Mouse (Mus musculus): ENCODE measurements around the gene Camk1d.

Camk1d gene

GRCm38 (mm10) chr2:5599713-5600112, 114.6 kb downstream of the Camk1d start:
- Histone ChIP-seq H3K36me3 (ENCODE audit: control insufficient read depth, insufficient read depth, low read length, poor library complexity, severe bottlenecking) (no peaks in the 10 kb centered on the region), H3K27me3 (ENCODE audit: control insufficient read depth, insufficient read depth, low read length, poor library complexity, severe bottlenecking) (no peaks in the 10 kb centered on the region)
- DNase-seq (ENCODE audit: low read depth, low spot score), result no peak

GRCm38 (mm10) chr2:5598533-5598932, 115.8 kb downstream of the Camk1d start:
- H3K36me3 ChIP-seq (ENCODE audit: control insufficient read depth, insufficient read depth, low read length, poor library complexity, severe bottlenecking), result no peaks in the 10 kb centered on the region
- no peak for DNase-seq (ENCODE audit: low read depth, low spot score)

DNA sequence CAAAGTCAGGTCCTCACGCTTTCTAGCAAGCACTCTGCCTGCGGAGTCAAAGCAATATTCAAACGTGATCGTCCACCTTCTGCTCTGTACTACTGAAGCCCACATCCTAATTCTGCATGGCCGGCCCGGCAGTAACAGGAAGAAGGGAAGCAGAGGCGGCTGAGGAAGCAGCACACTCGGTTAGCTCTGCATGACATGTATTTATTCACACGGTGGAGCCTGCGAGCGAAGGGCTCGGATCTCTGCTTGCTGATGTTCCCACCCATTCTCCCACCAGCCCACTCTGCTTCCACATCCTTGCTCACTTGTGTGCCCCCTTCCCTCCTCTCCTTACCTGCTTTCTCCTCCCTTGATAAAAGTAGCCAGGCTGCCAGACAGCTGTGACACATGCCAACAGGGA, 117.4 kb downstream of the Camk1d start:
- H3K36me3 ChIP-seq (ENCODE audit: control insufficient read depth, insufficient read depth, low read length, poor library complexity, severe bottlenecking), result no peaks in the 10 kb centered on the region
- H3K27me3 ChIP-seq (ENCODE audit: control insufficient read depth, insufficient read depth, low read length, poor library complexity, severe bottlenecking), result no peaks in the 10 kb centered on the region
- DNase-seq (ENCODE audit: low read depth, low spot score), result peak; percentile 46

More at GRCm38 (mm10) chr2:5598533-5598932, 115.8 kb downstream of the Camk1d start:
- no peaks in the 10 kb centered on the region for H3K27me3 ChIP-seq (ENCODE audit: control insufficient read depth, insufficient read depth, low read length, poor library complexity, severe bottlenecking)

DNA sequence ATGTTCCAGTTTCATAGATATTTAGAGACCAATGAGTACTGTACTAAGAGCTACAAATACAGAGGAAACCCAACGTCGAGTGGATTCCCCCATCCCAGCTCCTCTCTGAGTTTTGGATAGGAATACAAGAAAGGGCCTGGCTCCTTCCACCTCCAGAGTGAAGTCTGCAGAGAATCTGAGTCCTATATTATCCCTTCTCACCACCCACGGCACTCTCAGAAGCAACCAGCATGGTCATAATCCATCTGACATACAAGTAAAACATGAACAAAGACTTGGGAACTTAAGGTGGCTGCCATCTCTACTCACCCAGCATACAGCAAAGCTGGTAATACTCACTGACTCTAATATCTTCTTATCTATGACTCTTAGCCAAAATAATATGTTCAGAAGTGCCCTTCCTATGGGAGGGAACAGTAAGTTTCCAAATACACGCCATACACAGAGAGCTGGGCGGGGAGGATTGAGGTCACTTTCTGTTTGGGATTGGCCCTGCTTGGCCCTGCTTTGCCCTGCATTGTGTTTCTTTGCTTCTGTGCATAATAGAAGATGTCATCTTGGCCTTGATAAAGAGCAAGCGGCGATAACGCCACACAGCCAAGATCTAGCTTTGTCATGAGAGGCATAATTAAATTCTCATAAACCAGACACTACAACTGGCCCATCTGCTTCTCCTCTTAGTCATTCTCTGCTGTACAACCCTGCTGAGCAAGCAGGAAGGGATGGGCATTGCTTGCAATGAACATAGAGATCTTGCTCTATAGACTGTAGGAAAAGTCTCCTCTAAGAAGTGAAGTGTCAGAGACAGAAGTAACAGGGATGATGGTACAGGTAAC, 118.7 kb downstream of the Camk1d start:
- Histone ChIP-seq H3K27me3 (ENCODE audit: control insufficient read depth, insufficient read depth, low read length, poor library complexity, severe bottlenecking) (no peaks in the 10 kb centered on the region), H3K36me3 (ENCODE audit: control insufficient read depth, insufficient read depth, low read length, poor library complexity, severe bottlenecking) (no peaks in the 10 kb centered on the region)
- no peak for DNase-seq (ENCODE audit: low read depth, low spot score)

DNA sequence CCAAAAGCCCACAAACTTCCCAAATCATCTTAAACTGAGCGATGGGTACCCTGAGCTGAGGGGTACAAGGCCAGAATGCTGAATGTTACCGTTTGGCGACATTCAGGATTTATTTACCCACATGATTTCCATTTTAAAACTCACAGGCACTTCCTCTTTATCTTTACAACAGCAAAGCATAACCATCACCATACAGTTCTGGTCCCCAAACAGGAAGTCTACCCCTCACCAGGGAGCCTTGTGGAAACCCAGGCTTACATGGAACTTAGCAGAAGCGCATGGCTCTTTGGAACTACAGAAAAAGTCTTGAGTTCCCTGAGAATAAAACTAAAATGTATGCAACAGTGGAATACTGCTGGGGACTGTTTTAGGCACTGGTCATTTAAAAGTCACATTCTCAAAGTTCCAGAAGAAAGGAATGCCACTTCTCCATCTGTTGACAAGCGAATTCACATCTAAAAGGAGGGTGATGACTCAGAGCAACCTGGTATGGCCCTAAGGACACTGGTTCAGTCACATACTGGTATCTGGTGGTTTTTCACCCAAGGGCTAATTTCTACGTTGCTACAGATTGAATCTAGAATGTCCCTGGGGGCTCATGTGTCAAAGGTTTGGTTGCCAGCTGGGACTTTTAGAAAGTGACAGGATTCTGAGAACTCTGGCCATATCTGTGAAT, 121.7 kb downstream of the Camk1d start:
- DNase-seq (ENCODE audit: low read depth, low spot score), result peak; percentile 42
- H3K27me3 ChIP-seq (ENCODE audit: control insufficient read depth, insufficient read depth, low read length, poor library complexity, severe bottlenecking), result no peaks in the 10 kb centered on the region
- H3K36me3 ChIP-seq (ENCODE audit: control insufficient read depth, insufficient read depth, low read length, poor library complexity, severe bottlenecking), result no peaks in the 10 kb centered on the region

- no peaks in the 10 kb centered on the region; the same call in 1 of the 2 replicates for H3K36me3 ChIP-seq (ENCODE audit: control insufficient read depth, insufficient read depth, low read length, poor library complexity, severe bottlenecking)
- DNase-seq (ENCODE audit: low read depth, low spot score), result no peak
- H3K27me3 ChIP-seq (ENCODE audit: control insufficient read depth, insufficient read depth, low read length, poor library complexity, severe bottlenecking), result no peaks in the 10 kb centered on the region
Measured at GRCm38 (mm10) chr2:5590074-5590473, 124.2 kb downstream of the Camk1d start.

GRCm38 (mm10) chr2:5589163-5589562, 125.2 kb downstream of the Camk1d start:
- no peaks in the 10 kb centered on the region for H3K27me3 ChIP-seq (ENCODE audit: control insufficient read depth, insufficient read depth, low read length, poor library complexity, severe bottlenecking)
- no peak for DNase-seq (ENCODE audit: low read depth, low spot score)

GRCm38 (mm10) chr2:5588329-5588982, 125.9 kb downstream of the Camk1d start:
- no peak for DNase-seq (ENCODE audit: low read depth, low spot score)
- Histone ChIP-seq H3K27me3 (ENCODE audit: control insufficient read depth, insufficient read depth, low read length, poor library complexity, severe bottlenecking) (no peaks in the 10 kb centered on the region), H3K36me3 (ENCODE audit: control insufficient read depth, insufficient read depth, low read length, poor library complexity, severe bottlenecking) (no peaks in the 10 kb centered on the region; the same call in 1 of the 2 replicates)

More at GRCm38 (mm10) chr2:5589163-5589562, 125.2 kb downstream of the Camk1d start:
- H3K36me3 ChIP-seq (ENCODE audit: control insufficient read depth, insufficient read depth, low read length, poor library complexity, severe bottlenecking), result no peaks in the 10 kb centered on the region; the same call in 1 of the 2 replicates

- no peaks in the 10 kb centered on the region; the same call in 1 of the 2 replicates for H3K36me3 ChIP-seq (ENCODE audit: control insufficient read depth, insufficient read depth, low read length, poor library complexity, severe bottlenecking)
- no peaks in the 10 kb centered on the region for H3K27me3 ChIP-seq (ENCODE audit: control insufficient read depth, insufficient read depth, low read length, poor library complexity, severe bottlenecking)
- no peak for DNase-seq (ENCODE audit: low read depth, low spot score)
Measured at GRCm38 (mm10) chr2:5584318-5585027, 129.8 kb downstream of the Camk1d start.

- Histone ChIP-seq H3K36me3 (ENCODE audit: control insufficient read depth, insufficient read depth, low read length, poor library complexity, severe bottlenecking) (no peaks in the 10 kb centered on the region), H3K27me3 (ENCODE audit: control insufficient read depth, insufficient read depth, low read length, poor library complexity, severe bottlenecking) (no peaks in the 10 kb centered on the region)
- peak; percentile 11 for DNase-seq (ENCODE audit: low read depth, low spot score)
Measured at GRCm38 (mm10) chr2:5579391-5579790, 134.9 kb downstream of the Camk1d start.

DNA sequence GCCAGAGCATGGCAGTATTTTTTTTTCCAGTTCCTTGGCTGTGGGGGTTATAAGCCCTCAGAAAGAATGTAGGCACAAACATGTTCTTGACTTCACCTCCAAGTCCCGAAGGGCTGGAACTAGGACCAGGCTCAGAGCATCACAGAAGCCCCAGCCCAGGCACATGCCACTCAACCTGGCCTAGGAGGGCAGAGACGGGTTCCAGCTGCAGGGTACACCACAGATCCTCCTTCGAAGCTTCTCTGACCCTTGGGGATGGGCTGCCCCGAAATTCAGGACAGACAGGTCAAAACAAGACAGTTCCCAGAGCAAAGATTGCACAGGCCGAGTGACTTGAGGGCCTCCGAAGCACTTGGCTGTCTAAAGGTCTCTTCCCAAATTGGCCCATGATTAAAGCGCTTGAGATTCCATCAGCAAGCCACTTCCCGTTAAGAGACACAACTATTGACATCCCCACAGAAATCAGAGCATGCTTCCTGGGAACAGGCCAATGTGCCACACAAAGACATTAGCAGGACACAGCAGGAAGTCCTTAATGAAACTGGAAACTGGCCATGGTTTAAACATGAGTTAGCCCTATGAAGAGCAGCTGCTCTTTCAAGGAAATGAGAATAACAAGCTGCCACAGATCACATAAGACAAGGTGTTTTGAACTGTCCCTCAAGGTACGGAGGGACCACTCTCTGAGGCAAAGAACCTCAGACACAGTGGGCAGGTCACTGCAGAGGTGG, 136.8 kb downstream of the Camk1d start:
- no peak for DNase-seq (ENCODE audit: low read depth, low spot score)
- H3K27me3 ChIP-seq (ENCODE audit: control insufficient read depth, insufficient read depth, low read length, poor library complexity, severe bottlenecking), result no peaks in the 10 kb centered on the region
- no peaks in the 10 kb centered on the region for H3K36me3 ChIP-seq (ENCODE audit: control insufficient read depth, insufficient read depth, low read length, poor library complexity, severe bottlenecking)

- no peaks in the 10 kb centered on the region for H3K27me3 ChIP-seq (ENCODE audit: control insufficient read depth, insufficient read depth, low read length, poor library complexity, severe bottlenecking)
- no peaks in the 10 kb centered on the region for H3K36me3 ChIP-seq (ENCODE audit: control insufficient read depth, insufficient read depth, low read length, poor library complexity, severe bottlenecking)
- no peak for DNase-seq (ENCODE audit: low read depth, low spot score)
Measured at GRCm38 (mm10) chr2:5572314-5573006, 141.9 kb downstream of the Camk1d start.

DNA sequence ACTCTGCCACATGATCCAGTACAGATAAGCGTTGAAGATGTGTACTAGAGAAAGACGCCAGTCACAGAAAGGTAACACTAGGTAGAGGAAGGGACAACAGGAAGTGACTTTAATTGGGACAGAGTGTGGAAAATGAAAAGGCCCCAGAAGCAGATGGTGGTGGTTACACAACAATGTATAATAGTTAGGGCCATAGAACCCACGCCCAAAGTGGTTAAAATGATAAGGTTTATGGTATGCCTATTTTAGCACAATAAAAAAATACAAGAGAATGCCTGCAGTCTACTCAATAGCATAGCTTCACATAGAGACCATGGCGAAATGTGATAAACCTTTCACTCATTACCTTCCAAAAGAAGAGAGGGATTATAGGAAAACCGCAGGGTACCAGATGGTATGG, 147.7 kb downstream of the Camk1d start:
- no peaks in the 10 kb centered on the region for H3K27me3 ChIP-seq (ENCODE audit: control insufficient read depth, insufficient read depth, low read length, poor library complexity, severe bottlenecking)
- no peak for DNase-seq (ENCODE audit: low read depth, low spot score)

More for the DNA sequence above, 147.7 kb downstream of the Camk1d start:
- peaks cover 4% of the 10 kb centered on the region; the same call in 1 of the 2 replicates for H3K36me3 ChIP-seq (ENCODE audit: control insufficient read depth, insufficient read depth, low read length, poor library complexity, severe bottlenecking)
